Mouse (Mus musculus): ENCODE results near the gene Kcnk5. TPM values are rescaled to one million over a fixed set of nuclear protein-coding genes. Genes with fewer than 3 reads are reported as not detected.

Kcnk5 gene
- polyA plus RNA-seq, 1 experiment from 2014 or later: 5.5 TPM

DNA sequence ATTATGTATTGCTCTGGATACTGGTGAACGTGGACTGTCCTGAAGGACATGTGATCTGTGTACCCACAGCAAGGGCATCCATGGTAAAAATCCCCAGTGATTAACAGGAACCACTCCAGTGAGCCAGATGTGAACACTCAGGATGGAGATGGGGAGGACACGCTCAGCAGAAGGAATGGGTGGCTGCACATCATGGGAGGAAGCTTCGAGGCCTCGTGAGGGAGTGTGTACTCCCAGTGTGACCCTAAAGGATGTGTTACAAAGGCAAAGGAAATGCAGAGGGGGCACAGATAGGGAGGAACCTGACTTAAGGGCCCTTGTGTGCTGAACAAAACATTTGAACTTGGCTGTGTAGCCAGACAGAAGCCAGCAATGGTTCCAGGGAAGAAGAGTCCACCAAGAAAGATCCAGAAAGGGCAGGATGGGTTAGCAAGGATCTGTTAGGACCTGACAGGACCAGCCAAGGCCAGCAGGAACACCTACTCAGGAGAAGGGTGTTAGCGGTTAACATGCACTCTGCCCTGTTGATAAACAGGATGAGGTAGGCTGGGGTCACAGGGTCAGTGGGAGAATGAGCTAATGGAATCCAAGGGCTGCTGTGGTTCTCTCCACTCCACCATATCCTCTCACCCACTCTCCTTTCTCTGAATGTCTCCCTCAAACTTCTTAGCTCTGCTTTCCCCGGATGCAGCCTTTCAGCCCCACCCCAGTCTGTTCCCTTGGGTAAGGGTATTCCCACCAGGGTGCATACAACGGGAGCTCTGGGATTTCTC lies 68.2 kb downstream of the Kcnk5 start:
- Histone ChIP-seq H3K4me1 (ENCODE audit: control insufficient read depth, insufficient read depth, low read length) (no peaks in the 10 kb centered on the region), H3K27ac (ENCODE audit: low read length) (no peak overlapping the region), H3K4me3 (ENCODE audit: low read depth, low read length) (no peak overlapping the region), H3K9me3 (ENCODE audit: control insufficient read depth, low read depth, low read length) (0 out of 2 replicates have a peak, but pooled peaks cover 5% of the 10 kb centered on the region), H3K9ac (replicated peaks; ENCODE audit: low read depth, low read length) (no peak overlapping the region), H3K36me3 (ENCODE audit: control insufficient read depth, insufficient read depth, low read length) (no peaks in the 10 kb centered on the region), H3K27me3 (ENCODE audit: control insufficient read depth, insufficient read depth, low read length) (no peaks in the 10 kb centered on the region), H3K4me2 (replicated peaks; ENCODE audit: low read depth, low read length) (no peak overlapping the region)
- WGBS: 48% methylated on average over 7 of the region's 7 CpGs
- no peak for ATAC-seq (ENCODE audit: insufficient number of reproducible peaks, insufficient read depth, low FRiP score, low read depth)

DNA sequence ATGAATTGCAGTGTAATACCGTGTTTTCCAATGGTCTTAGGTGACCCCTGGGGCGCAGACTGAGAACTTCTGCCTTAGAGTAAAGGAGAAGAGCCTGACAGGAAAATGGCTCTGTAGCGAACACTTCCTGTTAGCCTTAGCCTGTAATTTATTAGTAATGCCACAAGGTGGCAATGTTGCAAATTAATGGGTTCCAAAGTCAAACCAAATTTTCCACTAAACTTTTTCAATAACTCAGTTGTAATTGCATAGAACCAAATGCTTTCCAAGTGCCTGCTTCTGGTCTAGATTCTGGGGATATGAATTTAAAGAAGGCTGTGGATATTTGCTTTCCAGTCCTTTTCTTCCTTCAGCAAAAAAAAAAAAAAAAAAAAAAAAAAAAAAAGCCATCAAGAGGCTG lies 69.4 kb downstream of the Kcnk5 start:
- H3K4me3 ChIP-seq (ENCODE audit: low read depth, low read length): no peak overlapping the region
- no peak for ATAC-seq (ENCODE audit: insufficient number of reproducible peaks, insufficient read depth, low FRiP score, low read depth)
- no peak overlapping the region for H3K27ac ChIP-seq (ENCODE audit: low read length)
- 66% methylated on average over 3 of the region's 3 CpGs for WGBS
- no peaks in the 10 kb centered on the region for H3K36me3 ChIP-seq (ENCODE audit: control insufficient read depth, insufficient read depth, low read length)
- H3K9ac ChIP-seq (replicated peaks; ENCODE audit: low read depth, low read length): no peak overlapping the region
- H3K27me3 ChIP-seq (ENCODE audit: control insufficient read depth, insufficient read depth, low read length): no peaks in the 10 kb centered on the region
- H3K4me2 ChIP-seq (replicated peaks; ENCODE audit: low read depth, low read length): no peak overlapping the region
- H3K9me3 ChIP-seq (ENCODE audit: control insufficient read depth, low read depth, low read length): 0 out of 2 replicates have a peak, but pooled peaks cover 5% of the 10 kb centered on the region
- no peaks in the 10 kb centered on the region for H3K4me1 ChIP-seq (ENCODE audit: control insufficient read depth, insufficient read depth, low read length)

DNA sequence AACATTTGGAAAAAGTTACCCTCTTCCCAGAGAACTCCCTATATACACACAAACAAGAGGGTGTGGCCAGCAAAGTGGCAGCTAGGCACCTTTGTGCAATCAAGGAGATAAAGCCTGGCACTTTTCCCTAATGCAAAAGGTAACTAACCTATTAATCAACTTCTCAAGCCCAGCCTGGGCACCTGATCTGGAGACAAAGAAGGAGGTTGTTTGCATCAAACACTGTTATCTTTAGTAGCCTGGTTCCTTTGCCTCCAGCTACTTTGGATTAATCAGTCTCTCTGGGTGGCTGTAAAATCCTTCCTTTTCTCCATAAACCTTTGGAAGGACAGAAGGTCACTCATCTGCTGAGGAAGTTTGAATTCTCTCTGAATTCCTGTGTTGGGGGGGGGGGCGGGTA lies 70.7 kb downstream of the Kcnk5 start:
- Histone ChIP-seq H3K9me3 (ENCODE audit: control insufficient read depth, low read depth, low read length) (0 out of 2 replicates have a peak, but pooled peaks cover 5% of the 10 kb centered on the region), H3K4me1 (ENCODE audit: control insufficient read depth, insufficient read depth, low read length) (no peaks in the 10 kb centered on the region), H3K9ac (replicated peaks; ENCODE audit: low read depth, low read length) (no peak overlapping the region), H3K27me3 (ENCODE audit: control insufficient read depth, insufficient read depth, low read length) (no peaks in the 10 kb centered on the region), H3K36me3 (ENCODE audit: control insufficient read depth, insufficient read depth, low read length) (no peaks in the 10 kb centered on the region), H3K27ac (ENCODE audit: low read length) (no peak overlapping the region), H3K4me3 (ENCODE audit: low read depth, low read length) (no peak overlapping the region), H3K4me2 (replicated peaks; ENCODE audit: low read depth, low read length) (no peak overlapping the region)
- peak; percentile 37; the same call in 1 of the 2 replicates for ATAC-seq (ENCODE audit: insufficient number of reproducible peaks, insufficient read depth, low FRiP score, low read depth)
- WGBS: 53% methylated on average over 1 of the region's 1 CpGs

DNA sequence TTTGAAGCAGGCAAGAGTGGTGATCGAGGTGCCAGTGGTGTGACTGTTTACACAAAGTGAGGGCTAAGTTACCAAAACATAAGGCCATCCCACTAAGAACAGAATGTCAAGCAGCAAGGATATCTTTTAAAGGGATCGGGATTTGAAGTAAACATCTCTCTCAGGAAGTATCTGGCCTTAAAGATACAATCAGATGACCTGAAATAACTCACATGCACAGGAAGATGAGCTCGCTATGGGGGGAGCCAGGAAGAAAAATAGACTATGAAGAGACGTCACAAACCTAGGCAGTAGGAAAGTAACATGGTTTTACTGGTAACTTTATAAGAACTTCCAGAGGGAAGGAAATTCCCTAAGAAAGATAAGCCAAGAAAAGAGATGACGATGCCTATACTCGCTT lies 75.3 kb downstream of the Kcnk5 start:
- H3K4me2 ChIP-seq (replicated peaks; ENCODE audit: low read depth, low read length): no peak overlapping the region
- H3K36me3 ChIP-seq (ENCODE audit: control insufficient read depth, insufficient read depth, low read length): no peaks in the 10 kb centered on the region
- no peaks in the 10 kb centered on the region for H3K9me3 ChIP-seq (ENCODE audit: control insufficient read depth, low read depth, low read length)
- ATAC-seq (ENCODE audit: insufficient number of reproducible peaks, insufficient read depth, low FRiP score, low read depth): no peak
- H3K27me3 ChIP-seq (ENCODE audit: control insufficient read depth, insufficient read depth, low read length): no peaks in the 10 kb centered on the region
- no peak overlapping the region for H3K9ac ChIP-seq (replicated peaks; ENCODE audit: low read depth, low read length)
- no peak overlapping the region for H3K27ac ChIP-seq (ENCODE audit: low read length)
- no peaks in the 10 kb centered on the region for H3K4me1 ChIP-seq (ENCODE audit: control insufficient read depth, insufficient read depth, low read length)
- no peak overlapping the region for H3K4me3 ChIP-seq (ENCODE audit: low read depth, low read length)
- WGBS: 47% methylated on average over 6 of the region's 6 CpGs

DNA sequence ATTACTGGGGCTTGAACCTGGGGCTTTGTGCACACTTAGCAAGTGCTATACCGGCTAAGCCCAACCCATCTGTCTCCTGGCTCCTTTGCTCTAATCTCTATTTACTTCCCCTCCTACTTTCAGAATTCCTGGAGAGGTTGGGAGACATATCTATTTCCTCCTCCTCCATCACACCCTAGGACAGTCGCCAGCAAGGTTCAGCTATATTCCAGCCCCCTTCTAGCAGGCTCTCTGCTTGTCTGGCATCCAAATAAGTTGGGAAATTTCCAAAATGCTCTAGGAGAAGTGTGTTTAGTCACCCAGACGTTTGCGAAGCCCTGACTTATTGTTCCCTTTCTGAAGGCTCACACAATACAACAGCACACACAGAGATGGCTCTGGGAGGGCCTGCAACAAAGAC lies 78.4 kb downstream of the Kcnk5 start:
- H3K36me3 ChIP-seq (ENCODE audit: control insufficient read depth, insufficient read depth, low read length): no peaks in the 10 kb centered on the region
- no peaks in the 10 kb centered on the region for H3K9me3 ChIP-seq (ENCODE audit: control insufficient read depth, low read depth, low read length)
- no peak overlapping the region for H3K27ac ChIP-seq (ENCODE audit: low read length)
- no peak overlapping the region for H3K4me3 ChIP-seq (ENCODE audit: low read depth, low read length)
- H3K4me1 ChIP-seq (ENCODE audit: control insufficient read depth, insufficient read depth, low read length): no peaks in the 10 kb centered on the region
- ATAC-seq (ENCODE audit: insufficient number of reproducible peaks, insufficient read depth, low FRiP score, low read depth): no peak
- WGBS: 36% methylated on average over 4 of the region's 4 CpGs
- no peak overlapping the region for H3K9ac ChIP-seq (replicated peaks; ENCODE audit: low read depth, low read length)
- H3K4me2 ChIP-seq (replicated peaks; ENCODE audit: low read depth, low read length): no peak overlapping the region
- H3K27me3 ChIP-seq (ENCODE audit: control insufficient read depth, insufficient read depth, low read length): no peaks in the 10 kb centered on the region

DNA sequence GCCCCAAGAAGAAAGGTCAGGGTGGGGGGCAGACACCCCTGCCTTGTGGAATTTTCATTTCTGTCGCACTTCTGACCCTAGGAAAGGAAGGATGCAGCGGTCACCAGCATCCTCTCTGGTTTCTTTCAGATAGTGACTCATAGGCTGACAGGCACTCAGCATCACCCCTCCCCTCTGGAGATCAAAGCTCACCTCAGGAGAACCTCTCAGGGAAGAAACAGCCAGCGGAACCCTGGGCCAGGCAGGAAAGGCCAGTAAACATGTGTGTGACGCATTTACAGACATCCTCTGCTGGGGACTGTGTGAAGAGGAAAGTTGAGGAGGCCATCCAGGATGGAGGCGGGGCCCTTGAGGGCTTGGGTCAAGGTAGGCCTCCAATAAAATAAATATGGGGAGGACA lies 83.5 kb downstream of the Kcnk5 start:
- Histone ChIP-seq H3K9me3 (ENCODE audit: control insufficient read depth, low read depth, low read length) (no peaks in the 10 kb centered on the region), H3K27ac (ENCODE audit: low read length) (no peak overlapping the region), H3K36me3 (ENCODE audit: control insufficient read depth, insufficient read depth, low read length) (no peaks in the 10 kb centered on the region), H3K4me3 (ENCODE audit: low read depth, low read length) (no peak overlapping the region), H3K4me2 (replicated peaks; ENCODE audit: low read depth, low read length) (no peak overlapping the region), H3K27me3 (ENCODE audit: control insufficient read depth, insufficient read depth, low read length) (no peaks in the 10 kb centered on the region), H3K4me1 (ENCODE audit: control insufficient read depth, insufficient read depth, low read length) (no peaks in the 10 kb centered on the region), H3K9ac (replicated peaks; ENCODE audit: low read depth, low read length) (no peak overlapping the region)
- WGBS: 37% methylated on average over 5 of the region's 5 CpGs
- ATAC-seq (ENCODE audit: insufficient number of reproducible peaks, insufficient read depth, low FRiP score, low read depth): no peak

DNA sequence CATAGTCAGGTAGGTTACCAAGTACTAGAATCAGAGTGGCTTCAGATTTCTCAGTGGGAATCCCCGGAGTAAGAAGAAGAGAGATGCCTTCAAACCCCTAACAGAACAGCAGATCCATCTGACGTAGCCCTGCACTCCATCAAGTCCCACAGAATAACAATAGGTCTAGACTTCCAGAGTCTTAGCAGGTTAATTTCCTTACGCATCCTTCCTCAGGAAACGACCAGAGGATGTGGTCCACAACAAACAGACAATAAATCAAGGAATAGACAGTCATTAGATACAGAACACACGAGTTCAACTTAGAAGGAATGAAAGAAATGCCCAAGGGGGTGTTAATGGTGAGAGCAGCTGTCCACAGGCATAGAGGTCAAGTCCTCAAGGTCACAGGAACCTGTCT lies 86.7 kb downstream of the Kcnk5 start:
- Histone ChIP-seq H3K4me3 (ENCODE audit: low read depth, low read length) (no peak overlapping the region), H3K36me3 (ENCODE audit: control insufficient read depth, insufficient read depth, low read length) (no peaks in the 10 kb centered on the region), H3K27ac (ENCODE audit: low read length) (no peak overlapping the region), H3K27me3 (ENCODE audit: control insufficient read depth, insufficient read depth, low read length) (no peaks in the 10 kb centered on the region), H3K4me1 (ENCODE audit: control insufficient read depth, insufficient read depth, low read length) (no peaks in the 10 kb centered on the region), H3K4me2 (replicated peaks; ENCODE audit: low read depth, low read length) (no peak overlapping the region), H3K9me3 (ENCODE audit: control insufficient read depth, low read depth, low read length) (no peaks in the 10 kb centered on the region), H3K9ac (replicated peaks; ENCODE audit: low read depth, low read length) (no peak overlapping the region)
- ATAC-seq (ENCODE audit: insufficient number of reproducible peaks, insufficient read depth, low FRiP score, low read depth): no peak
- WGBS: 55% methylated on average over 5 of the region's 5 CpGs

DNA sequence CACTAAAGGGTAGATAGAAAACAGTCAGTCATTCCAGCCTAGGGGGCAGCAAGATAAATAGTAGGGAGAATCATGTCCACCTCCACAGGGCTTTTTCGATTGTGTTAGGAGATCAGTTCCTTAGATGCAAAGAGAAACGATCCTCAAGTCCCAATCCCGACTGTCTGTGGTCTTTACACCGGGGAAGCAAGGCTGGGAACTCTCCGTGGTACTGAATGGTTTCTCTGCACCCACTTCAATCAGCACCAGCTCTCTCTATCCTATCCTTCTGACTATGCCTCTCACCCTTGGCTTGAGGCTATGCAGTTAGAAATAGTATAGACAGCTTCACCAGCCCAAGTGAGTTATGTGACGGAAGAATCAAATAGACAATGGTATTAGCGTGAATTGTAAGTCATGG lies 88.1 kb downstream of the Kcnk5 start:
- Histone ChIP-seq H3K9ac (replicated peaks; ENCODE audit: low read depth, low read length) (no peak overlapping the region), H3K9me3 (ENCODE audit: control insufficient read depth, low read depth, low read length) (no peaks in the 10 kb centered on the region), H3K4me3 (ENCODE audit: low read depth, low read length) (no peak overlapping the region), H3K27me3 (ENCODE audit: control insufficient read depth, insufficient read depth, low read length) (no peaks in the 10 kb centered on the region), H3K27ac (ENCODE audit: low read length) (no peak overlapping the region), H3K4me2 (replicated peaks; ENCODE audit: low read depth, low read length) (no peak overlapping the region), H3K4me1 (ENCODE audit: control insufficient read depth, insufficient read depth, low read length) (no peaks in the 10 kb centered on the region), H3K36me3 (ENCODE audit: control insufficient read depth, insufficient read depth, low read length) (no peaks in the 10 kb centered on the region)
- no peak for ATAC-seq (ENCODE audit: insufficient number of reproducible peaks, insufficient read depth, low FRiP score, low read depth)
- 10% methylated on average over 7 of the region's 7 CpGs for WGBS
